Mouse (Mus musculus) intestine, postnatal 0 days (tissue): ENCODE measurements around the gene Ppfia2. TPM values are rescaled to one million over a fixed set of nuclear protein-coding genes. Genes with fewer than 3 reads are reported as not detected.
A peak's percentile ranks its signal among the peaks of the same experiment; 100 is the strongest.

Experiments used
- ATAC-seq: fragments of 200-750 bp; cut with Nextera tagmentation; 2 replicates; pipeline ENCODE4 v1.8.0; 2017; ENCODE audit warnings: mild to moderate bottlenecking, moderate TSS enrichment, moderate library complexity
- H3K27ac ChIP-seq: fragments of 300-500 bp; sonication (generic); 2 replicates; pipeline ENCODE4 v1.5.1; 2014; ENCODE audit warnings: mild to moderate bottlenecking, low read depth, low read length, moderate library complexity
- H3K27me3 ChIP-seq: fragments of 300-500 bp; sonication (generic); replicated peaks from 2 replicates; pipeline ENCODE4 v1.6.1; 2014; ENCODE audit warnings: low read length, mixed read lengths; ENCODE audit not compliant: control insufficient read depth, insufficient read depth
- H3K36me3 ChIP-seq: fragments of 300-500 bp; sonication (generic); 2 replicates; pipeline ENCODE4 v1.6.1; 2014; ENCODE audit warnings: mild to moderate bottlenecking, moderate library complexity; ENCODE audit not compliant: control insufficient read depth, insufficient read depth
- H3K4me1 ChIP-seq: fragments of 300-500 bp; sonication (generic); replicated peaks from 2 replicates; pipeline ENCODE4 v1.6.1; 2014; ENCODE audit warnings: antibody characterized with exemption, low read length, mixed read lengths; ENCODE audit not compliant: control insufficient read depth, insufficient read depth
- H3K4me2 ChIP-seq: fragments of 300-500 bp; sonication (generic); replicated peaks from 2 replicates; pipeline ENCODE4 v1.6.1; 2014; ENCODE audit warnings: low read depth, mild to moderate bottlenecking, moderate library complexity
- H3K4me3 ChIP-seq: fragments of 300-500 bp; sonication (generic); 2 replicates; pipeline ENCODE4 v1.5.1; 2014; ENCODE audit warnings: low read depth, low read length
- H3K9ac ChIP-seq: fragments of 300-500 bp; sonication (generic); 2 replicates; pipeline ENCODE4 v1.6.1; 2014; ENCODE audit warnings: mild to moderate bottlenecking, low read depth, low read length
- H3K9me3 ChIP-seq: fragments of 300-500 bp; sonication (generic); 2 replicates; pipeline ENCODE4 v1.6.1; 2016; ENCODE audit warnings: mixed run types; ENCODE audit not compliant: control insufficient read depth
- CTCF ChIP-seq: sonication (generic); IDR thresholded peaks from 2 replicates; pipeline ENCODE4 v1.5.1; 2016; ENCODE audit warnings: low read depth, mild to moderate bottlenecking, control low read depth, antibody characterized with exemption, moderate library complexity
- WGBS: fragments of 180-500 bp; shearing (Covaris S2); extraction: QIAGEN DNeasy Blood & Tissue Kit; methylation state at CpG from one replicate; pipeline ENCODE4 v1.1.7; 2014; 5-methylcytosine and 5-hydroxymethylcytosine counted together
- polyA plus RNA-seq: library from polyadenylated mRNA; unstranded; fragments of >200 nt; fragmentation: Nextera tagmentation; extraction: Ambion mirVana; gene quantifications from 2 replicates; pipeline ENCODE4 v1.2.1, GENCODE M21; 2015

Ppfia2 gene
- polyA plus RNA-seq, 1 experiment from 2014 or later: 0.60 TPM

GRCm38 (mm10) chr10:106938851-106939250, 468.7 kb downstream of the Ppfia2 start:
- no peak for ATAC-seq
- no peaks in the 10 kb centered on the region for H3K9me3 ChIP-seq
- H3K9ac ChIP-seq: no peak overlapping the region
- no peak for TF ChIP-seq CTCF
- no peak overlapping the region for H3K27ac ChIP-seq
- no peak overlapping the region for H3K4me2 ChIP-seq
- 83% methylated on average over 3 of the region's 3 CpGs for WGBS
- no peak overlapping the region for H3K4me3 ChIP-seq
- H3K4me1 ChIP-seq: no peaks in the 10 kb centered on the region
- H3K27me3 ChIP-seq: no peaks in the 10 kb centered on the region
- no peaks in the 10 kb centered on the region for H3K36me3 ChIP-seq

DNA sequence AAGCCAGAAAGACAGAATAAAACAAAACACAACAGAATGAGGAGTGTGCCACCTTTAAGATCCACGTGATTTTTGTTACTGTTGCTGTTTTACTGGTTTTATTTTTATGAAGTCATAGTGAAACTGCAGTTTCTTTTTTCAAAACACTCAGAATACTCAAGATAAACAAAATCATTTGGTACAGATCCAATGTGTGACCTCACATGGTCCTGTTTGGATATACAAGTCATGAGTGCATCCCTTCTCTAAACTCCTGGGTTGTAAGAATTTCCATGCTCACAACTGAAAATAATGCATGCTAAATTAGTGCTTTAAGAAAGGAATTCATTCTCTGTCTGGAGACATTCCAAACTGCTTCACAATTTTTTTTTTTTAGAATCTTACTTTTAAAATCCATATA, 469.3 kb downstream of the Ppfia2 start:
- Histone ChIP-seq H3K9ac (no peak overlapping the region), H3K27ac (no peak overlapping the region), H3K4me3 (no peak overlapping the region), H3K9me3 (no peaks in the 10 kb centered on the region), H3K27me3 (no peaks in the 10 kb centered on the region), H3K36me3 (no peaks in the 10 kb centered on the region), H3K4me1 (no peaks in the 10 kb centered on the region), H3K4me2 (no peak overlapping the region)
- no peak for ATAC-seq
- WGBS: 78% methylated on average over 1 of the region's 1 CpGs
- no peak for TF ChIP-seq CTCF

DNA sequence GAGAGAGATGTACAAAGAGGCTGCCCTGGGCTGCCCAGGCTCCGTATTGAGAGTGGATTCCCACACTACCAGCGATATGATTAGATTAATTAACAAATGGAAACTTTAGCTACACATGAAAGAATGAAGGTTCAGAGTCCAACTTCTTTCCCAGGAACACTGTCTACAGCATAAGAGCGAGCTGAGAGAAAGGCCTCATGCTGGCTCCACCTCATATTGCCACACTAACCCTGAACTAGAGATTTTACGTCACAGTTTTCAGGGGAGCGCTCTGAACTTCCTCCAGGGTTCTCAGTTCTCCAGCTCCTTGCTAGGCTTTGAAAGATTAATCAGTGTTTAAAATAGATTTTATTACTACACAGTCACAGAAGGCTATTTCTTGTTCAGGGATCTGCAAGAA, 471.2 kb downstream of the Ppfia2 start:
- ATAC-seq: peak; percentile 87
- no peak for TF ChIP-seq CTCF
- Histone ChIP-seq H3K9ac (no peak overlapping the region), H3K27me3 (no peaks in the 10 kb centered on the region), H3K27ac (no peak overlapping the region), H3K4me3 (no peak overlapping the region), H3K9me3 (no peaks in the 10 kb centered on the region), H3K4me1 (no peaks in the 10 kb centered on the region), H3K36me3 (no peaks in the 10 kb centered on the region), H3K4me2 (no peak overlapping the region)
- WGBS: 48% methylated on average over 5 of the region's 5 CpGs

- Histone ChIP-seq H3K27ac (no peak overlapping the region), H3K4me3 (no peak overlapping the region), H3K4me2 (no peak overlapping the region), H3K27me3 (no peaks in the 10 kb centered on the region), H3K9ac (no peak overlapping the region), H3K4me1 (no peaks in the 10 kb centered on the region), H3K36me3 (no peaks in the 10 kb centered on the region), H3K9me3 (no peaks in the 10 kb centered on the region)
- no peak for TF ChIP-seq CTCF
- WGBS: 79% methylated on average over 3 of the region's 3 CpGs
- no peak for ATAC-seq
Observed at GRCm38 (mm10) chr10:106959026-106959425, 488.9 kb downstream of the Ppfia2 start.

DNA sequence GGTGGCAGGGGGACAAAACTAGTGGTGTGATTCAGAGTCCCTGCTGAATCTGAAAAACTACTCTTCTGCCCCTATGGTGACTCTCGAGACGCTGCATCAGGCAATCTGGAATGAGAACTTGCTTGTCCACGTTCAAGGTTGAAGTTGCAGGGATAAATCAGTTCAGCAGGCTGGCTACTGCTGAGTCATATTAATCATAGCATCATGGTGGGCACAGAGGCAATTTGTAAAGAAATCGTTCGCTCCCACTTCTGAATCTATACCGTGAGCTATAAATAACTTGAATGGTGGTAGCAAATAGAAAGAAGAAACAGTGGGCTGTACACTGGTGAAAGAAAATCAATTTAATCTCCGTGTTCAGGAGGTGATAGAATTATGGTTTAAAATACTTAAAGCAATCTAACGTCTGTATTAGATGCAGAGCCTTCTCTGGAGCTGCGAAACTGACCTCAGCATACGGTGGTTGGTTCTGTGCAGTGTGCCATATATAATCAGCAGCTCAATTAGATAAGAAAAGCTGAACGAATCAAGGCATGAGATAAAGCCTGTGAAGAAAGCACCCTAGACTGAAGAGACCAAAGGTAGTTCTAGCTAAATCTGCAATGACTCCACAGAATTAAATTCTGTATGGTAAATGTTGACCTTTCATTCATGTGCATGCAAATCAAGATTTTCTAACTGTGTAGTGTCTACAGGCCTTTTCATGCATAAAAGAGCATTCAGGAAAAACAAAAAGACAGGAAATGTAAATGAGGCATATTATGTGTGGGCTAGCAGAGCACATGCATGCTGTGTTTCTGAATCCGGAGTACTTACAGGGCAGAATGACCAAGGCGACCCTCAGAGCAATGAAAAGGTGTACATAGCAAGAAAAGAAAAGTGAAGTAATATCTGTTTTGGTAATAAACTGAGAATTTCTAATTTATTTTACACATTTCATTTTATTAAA, 505.3 kb downstream of the Ppfia2 start:
- H3K9ac ChIP-seq: no peak overlapping the region
- no peaks in the 10 kb centered on the region for H3K4me1 ChIP-seq
- H3K9me3 ChIP-seq: no peaks in the 10 kb centered on the region
- H3K27me3 ChIP-seq: no peaks in the 10 kb centered on the region
- WGBS: 58% methylated on average over 13 of the region's 13 CpGs
- H3K36me3 ChIP-seq: no peaks in the 10 kb centered on the region
- ATAC-seq: no peak
- TF ChIP-seq CTCF: no peak
- no peak overlapping the region for H3K4me2 ChIP-seq
- H3K27ac ChIP-seq: no peak overlapping the region
- H3K4me3 ChIP-seq: no peak overlapping the region
